Mouse (Mus musculus): ENCODE measurements around the gene Kcnt2.
A peak's percentile ranks its signal among the peaks of the same experiment; 100 is the strongest.

Kcnt2 gene

DNA sequence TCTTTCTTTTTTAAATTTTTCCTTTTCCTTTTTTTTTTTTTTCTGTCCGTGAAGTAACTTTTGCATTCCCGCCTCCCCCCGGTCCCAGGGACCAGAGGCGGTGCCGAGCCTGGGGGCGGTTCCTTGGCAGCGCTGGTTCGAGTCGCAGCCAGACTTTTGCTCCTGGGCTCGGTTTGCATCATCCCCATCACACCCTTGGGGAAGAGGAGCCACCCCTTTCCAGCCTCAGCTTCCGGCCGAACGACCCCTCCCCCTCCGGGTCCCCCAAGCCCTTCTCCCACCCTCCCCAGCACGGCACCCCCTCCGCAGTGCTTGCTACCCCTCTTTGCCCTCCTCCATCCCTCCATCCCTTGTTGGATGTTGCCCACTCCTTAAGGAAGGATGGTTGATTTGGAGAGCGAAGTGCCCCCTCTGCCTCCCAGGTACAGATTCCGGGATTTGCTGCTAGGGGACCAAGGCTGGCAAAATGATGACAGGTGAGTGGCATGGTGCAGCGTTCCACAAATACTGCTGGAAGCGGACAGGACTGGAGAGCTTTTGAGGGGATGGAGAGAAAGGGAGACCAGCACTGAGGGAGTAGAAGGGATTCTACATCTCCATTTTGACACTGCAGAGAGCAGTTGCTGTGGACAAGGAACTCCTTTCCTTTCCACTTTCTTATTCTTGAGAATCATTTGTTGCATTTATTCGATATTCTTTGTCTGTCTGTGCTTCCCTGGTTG lies at the start of gene Kcnt2:
Gene Kcnt2 (plus strand): TSS at position 283 of the 722 bp plus-strand sequence.
- DNase-seq (ENCODE audit: low read depth, low spot score): peak; percentile 4

GRCm38 (mm10) chr1:140205329-140205728 lies 40.6 kb upstream of the Kcnt2 start:
- peak; percentile 29 for DNase-seq (ENCODE audit: low read depth, low spot score)

DNA sequence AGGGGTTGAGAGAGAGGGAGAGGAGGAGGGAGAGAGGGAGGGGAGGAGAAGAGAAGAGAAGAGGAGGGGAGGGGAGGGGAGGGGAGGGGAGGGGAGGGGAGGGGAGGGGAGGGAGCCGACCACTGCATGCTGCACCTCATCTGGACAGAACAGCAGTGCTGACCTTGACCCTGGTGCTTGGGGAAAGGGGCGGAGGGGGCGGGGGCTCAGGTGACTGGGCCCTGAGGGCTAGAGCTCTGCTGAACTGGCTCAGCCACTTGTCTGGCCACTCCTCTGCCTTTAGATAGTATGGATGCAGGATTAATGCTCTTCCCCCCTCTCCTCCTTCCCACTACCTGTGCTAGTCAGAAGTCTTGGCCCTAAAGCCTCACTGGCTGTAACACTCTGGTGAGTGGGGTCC lies 20.7 kb upstream of the Kcnt2 start:
- DNase-seq (ENCODE audit: low read depth, low spot score): no peak

- no peak for DNase-seq (ENCODE audit: low read depth, low spot score)
Observed at GRCm38 (mm10) chr1:140226673-140227072, 19.3 kb upstream of the Kcnt2 start.

DNA sequence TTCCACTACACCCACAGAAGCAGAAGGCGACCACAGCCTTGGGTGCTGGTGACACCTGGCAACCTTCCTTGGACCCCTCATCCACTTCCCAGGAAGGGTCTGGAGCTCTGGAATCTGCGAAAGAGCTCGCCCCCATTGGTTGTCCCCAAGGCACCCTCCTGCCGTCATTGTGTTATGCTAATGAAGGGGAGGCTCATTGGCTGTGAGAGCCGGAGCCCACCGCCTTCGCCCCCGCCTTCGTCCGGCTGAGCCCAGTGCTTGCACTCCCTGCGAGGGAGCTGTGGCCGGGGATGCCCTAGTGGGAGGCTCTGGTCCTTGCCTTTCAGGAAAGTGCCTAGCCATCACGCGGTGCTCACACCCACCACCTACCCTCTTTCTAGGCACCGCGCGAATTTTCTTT lies 493 bp upstream of the Kcnt2 start:
- peak; percentile 76 for DNase-seq (ENCODE audit: low read depth, low spot score)

DNA sequence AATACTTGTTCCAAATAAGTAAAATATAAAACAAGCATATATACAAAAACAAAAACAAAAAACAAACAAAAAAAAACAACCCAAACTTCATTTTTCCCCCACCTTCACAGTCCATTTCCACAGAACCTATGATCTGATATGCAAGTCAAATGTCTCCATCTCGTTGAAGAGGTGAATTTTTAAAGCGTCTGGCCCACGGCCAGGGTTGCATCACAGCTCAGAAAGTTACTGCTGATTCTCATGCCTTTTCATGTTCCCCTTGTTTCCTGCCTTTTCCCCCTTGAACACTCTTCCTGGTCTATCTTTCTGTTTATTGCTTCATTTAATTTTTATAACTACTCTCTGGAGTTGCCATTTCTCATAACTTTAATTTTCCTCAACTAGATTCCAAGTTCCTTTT lies 18.7 kb downstream of the Kcnt2 start:
- no peak for DNase-seq (ENCODE audit: low read depth, low spot score)

DNA sequence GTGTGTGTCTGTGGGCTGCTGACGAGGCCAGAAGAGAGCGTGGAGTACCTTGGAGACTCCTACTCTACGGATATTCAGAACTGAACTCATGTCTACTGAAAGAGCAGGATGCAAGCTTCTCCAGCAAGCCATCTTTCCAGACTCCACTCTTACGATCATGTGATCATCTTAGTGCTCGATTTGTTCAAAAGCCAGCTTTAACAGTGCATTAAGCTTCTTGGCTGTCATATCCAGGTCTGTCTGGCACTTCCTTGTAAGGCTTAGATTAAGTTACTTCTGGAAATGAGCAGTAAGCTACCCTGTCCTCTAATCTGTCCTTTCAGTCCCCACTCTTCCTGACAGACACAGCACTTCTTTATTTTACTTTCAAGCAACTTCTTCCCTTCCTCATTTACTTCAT lies 20.1 kb downstream of the Kcnt2 start:
- DNase-seq (ENCODE audit: low read depth, low spot score): no peak

GRCm38 (mm10) chr1:140266643-140267286 lies 20.8 kb downstream of the Kcnt2 start:
- DNase-seq (ENCODE audit: low read depth, low spot score): no peak

DNA sequence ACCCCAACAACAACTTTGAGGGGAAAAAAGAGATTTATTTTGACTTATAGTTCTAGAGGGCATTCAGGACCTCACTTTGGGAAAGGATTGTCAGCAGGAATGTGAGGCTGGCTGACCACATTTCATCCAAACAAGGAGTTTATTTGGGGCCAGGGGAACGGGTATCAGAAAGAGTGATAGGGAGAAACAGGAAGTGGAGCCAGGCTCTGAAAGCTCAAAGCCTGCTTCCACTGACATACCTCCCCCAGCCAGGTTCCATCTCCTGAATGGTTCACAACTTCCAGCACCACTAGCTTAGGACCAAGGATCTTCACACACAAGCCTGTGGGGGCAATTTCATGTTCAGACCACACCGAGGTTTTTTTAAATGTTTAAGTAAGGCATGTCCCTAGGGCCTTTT lies 21.3 kb downstream of the Kcnt2 start:
- DNase-seq (ENCODE audit: low read depth, low spot score): no peak

GRCm38 (mm10) chr1:140273624-140274023 lies 27.7 kb downstream of the Kcnt2 start:
- DNase-seq (ENCODE audit: low read depth, low spot score): no peak

DNA sequence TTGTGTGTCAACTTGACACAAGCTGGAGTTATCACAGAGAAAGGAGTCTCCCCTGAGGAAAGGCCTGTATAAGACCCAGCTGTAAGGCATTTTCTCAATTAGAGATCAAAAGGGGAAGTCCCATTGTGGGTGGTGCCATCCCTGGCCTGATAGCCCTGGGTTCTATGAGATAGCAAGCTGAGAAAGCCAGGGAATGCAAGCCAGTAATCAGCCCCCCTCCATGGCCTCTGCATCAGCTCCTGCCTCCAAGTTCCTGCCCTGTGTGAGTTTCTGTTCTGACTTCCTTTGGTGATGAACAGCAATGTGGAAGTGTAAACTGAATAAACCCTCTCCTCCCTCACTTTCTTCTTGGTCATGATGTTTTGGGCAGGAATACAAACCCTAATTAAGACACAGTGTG lies 29.9 kb downstream of the Kcnt2 start:
- no peak for DNase-seq (ENCODE audit: low read depth, low spot score)

DNA sequence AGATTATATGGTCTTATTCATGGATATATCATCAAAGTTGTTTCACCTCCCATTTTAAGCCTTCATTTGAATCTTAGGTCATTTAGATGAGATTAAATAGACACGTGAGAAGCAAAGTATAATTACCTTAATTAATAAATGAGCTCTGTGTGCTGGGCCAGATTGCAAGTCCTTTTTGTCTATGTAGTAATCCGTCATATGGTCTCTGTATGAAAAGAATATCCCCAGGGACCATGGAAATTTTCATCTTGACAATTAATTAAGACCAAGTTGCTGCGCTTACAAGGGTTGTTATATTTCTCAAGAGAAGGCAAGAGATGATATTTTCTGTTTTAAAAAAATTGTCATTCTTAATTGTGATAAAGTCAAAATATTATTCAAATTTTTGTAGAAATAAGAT lies 47.2 kb downstream of the Kcnt2 start:
- DNase-seq (ENCODE audit: low read depth, low spot score): no peak

GRCm38 (mm10) chr1:140295482-140295881 lies 49.5 kb downstream of the Kcnt2 start:
- no peak for DNase-seq (ENCODE audit: low read depth, low spot score)

GRCm38 (mm10) chr1:140304244-140304643 lies 58.3 kb downstream of the Kcnt2 start:
- no peak for DNase-seq (ENCODE audit: low read depth, low spot score)

DNA sequence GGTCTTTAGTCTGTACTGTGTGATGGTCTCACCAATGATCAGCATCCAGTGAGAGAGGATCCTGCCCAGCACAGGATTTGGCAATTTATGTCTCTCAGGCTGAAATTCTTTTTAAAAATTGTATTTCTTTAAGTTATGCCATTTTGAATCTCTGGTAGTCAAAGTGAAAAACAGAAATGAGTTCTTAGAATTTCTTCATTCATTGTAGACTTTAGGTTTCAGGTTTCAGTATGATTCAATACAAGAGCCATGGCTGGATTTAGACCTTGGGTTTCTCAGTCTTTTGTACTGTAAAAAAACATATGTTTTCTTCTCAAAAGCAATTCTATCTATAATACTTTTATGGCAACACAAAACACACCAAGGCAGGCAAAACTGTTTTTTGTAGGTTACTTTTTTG lies 59.4 kb downstream of the Kcnt2 start:
- DNase-seq (ENCODE audit: low read depth, low spot score): no peak

DNA sequence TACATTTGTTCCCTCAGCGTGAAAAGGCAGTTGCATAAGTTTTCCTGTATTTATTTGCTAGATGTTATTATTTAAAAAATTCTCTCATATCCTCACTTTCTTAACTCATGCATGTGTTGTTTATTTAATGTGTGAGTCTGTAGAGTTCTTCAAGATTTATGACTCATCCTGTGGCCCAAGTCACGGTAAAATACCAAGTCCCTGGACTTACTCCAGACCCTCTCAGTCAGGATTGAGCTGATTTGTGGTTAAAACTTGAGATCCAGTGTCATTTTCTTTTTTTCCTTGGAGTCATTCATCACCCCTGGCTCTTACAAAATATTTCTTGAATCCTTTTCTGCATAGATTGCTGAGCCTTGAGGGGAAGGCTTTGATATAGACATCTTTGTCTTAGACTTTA lies 60.4 kb downstream of the Kcnt2 start:
- no peak for DNase-seq (ENCODE audit: low read depth, low spot score)

DNA sequence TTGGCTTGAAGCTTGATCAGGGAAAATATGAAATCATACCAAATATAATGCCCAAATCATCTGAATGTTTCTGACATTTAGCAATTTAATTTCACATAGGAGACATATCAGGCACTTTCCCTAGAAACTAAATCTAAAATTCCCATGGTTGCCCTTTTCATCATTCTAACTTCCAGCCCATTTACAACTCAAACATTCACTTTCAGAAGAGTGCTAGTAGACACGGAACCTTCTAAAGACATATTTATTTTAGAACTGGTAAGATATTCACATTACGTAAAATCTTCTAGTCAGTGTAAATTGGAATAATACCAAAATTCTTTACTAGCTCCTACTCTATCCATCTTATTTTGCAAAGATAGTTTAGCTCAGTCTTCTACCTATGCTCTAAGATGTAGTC lies 64.8 kb downstream of the Kcnt2 start:
- no peak for DNase-seq (ENCODE audit: low read depth, low spot score)

DNA sequence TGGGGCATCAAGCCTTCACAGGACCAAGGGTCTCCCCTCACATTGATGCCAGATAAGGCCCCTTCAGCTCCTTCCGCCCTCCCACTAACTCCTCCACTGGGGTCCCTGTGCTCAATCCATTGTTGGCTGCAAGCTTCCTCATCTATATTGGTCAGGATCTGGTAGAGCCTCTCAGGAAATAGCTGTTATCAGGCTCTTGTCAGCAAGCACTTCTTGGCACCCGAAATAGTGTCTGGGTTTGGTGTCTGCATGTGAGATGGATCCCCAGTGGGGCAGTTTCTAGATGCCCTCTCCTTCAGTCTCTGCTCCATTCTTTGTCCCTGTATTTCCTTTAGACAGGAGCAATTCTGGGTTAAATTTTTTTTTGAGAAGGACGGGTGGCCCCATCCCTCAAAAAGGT lies 79.1 kb downstream of the Kcnt2 start:
- DNase-seq (ENCODE audit: low read depth, low spot score): no peak

DNA sequence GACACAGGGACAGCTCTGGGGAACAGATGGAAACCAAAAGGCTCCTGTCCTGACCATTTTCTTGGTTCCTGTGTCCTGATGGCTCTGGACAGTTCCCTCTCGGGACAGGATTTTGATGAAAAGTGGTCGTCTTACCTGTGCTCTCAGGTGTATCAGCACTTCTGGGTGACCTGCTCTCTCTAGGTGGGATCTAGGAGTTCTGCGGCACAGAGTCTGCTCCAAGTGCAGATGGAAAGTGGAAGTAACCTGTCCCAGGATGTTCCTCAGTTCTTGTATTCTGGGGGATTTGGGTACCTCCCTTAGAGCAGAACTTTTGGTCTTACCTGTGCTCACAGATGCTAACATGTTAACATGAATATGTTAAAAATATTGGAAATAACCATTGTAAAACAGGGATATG lies 80.8 kb downstream of the Kcnt2 start:
- no peak for DNase-seq (ENCODE audit: low read depth, low spot score)

DNA sequence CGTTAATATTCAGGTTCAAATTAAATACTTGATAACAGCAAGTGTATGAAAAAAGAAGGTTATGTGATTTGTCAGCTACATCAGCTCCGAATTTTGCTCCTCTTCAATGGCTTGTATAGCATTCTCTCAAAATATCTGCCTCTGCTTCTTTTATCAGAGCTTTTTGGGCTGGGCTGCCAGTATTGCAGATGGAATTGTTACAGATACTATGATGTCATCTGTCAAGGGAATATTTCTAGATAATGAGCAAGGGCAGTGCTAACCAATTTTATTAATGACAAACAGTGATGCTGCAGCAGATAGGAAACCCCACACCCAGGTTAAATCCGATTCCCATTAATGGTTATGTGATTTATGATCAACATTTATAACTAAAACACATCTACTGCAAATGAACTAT lies 87.7 kb downstream of the Kcnt2 start:
- no peak for DNase-seq (ENCODE audit: low read depth, low spot score)

DNA sequence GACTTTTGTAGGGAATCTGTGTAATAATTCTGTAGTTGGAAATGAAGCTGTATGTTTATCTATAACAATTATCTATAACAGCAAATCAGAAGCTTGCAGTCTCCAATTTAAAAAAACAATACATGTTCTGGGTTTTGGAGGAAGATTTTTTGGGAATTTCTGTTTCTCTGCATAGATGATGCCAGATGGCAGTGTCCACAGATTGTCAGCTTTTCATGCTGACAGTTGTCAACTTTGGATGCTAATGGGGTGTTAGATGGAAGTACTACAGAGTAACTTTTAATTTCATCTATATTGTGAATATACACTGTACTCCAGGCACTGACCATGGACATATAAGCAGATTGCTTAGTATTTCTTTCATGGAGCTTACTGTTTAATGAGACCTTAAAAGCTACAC lies 92.5 kb downstream of the Kcnt2 start:
- DNase-seq (ENCODE audit: low read depth, low spot score): no peak

- DNase-seq (ENCODE audit: low read depth, low spot score): no peak
Observed at GRCm38 (mm10) chr1:140339368-140339767, 93.4 kb downstream of the Kcnt2 start.

- DNase-seq (ENCODE audit: low read depth, low spot score): no peak
Observed at GRCm38 (mm10) chr1:140364787-140365186, 118.8 kb downstream of the Kcnt2 start.

GRCm38 (mm10) chr1:140373532-140373931 lies 127.6 kb downstream of the Kcnt2 start:
- DNase-seq (ENCODE audit: low read depth, low spot score): no peak
